Mouse (Mus musculus): ENCODE data around the gene Socs3. TPM values are rescaled to one million over a fixed set of nuclear protein-coding genes. Genes with fewer than 3 reads are reported as not detected.

The Socs3 gene
- polyA plus RNA-seq, 1 experiment from 2014 or later = 7.2 TPM

DNA sequence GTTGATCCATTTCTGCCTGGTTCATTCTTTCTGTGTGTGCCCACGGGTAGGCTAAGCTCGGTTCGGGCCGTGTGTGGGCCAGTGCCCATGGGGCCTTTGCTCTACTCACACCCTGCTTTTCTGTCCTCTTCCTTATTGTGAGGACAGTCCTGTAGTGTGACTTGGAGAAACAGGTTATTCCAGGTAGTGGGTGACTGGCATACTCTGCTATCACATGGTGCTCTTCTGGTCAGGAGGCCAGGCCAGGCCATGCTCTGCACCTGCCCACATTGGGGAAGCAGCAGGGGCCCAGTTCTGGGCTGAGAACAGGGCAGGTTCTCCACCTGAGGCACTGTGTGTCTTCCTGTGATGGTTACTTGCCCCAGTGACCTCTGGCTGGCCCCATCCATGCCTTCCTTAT lies 28.5 kb upstream of the Socs3 start:
- WGBS = 96% methylated on average over 4 of the region's 4 CpGs
- Histone ChIP-seq H3K4me2 (ENCODE audit: low read length) (no peak overlapping the region), H3K4me1 (ENCODE audit: control insufficient read depth, insufficient read depth, low read length) (peaks cover 10% of the 10 kb centered on the region), H3K36me3 (ENCODE audit: control insufficient read depth, insufficient read depth, low read length) (peaks cover 17% of the 10 kb centered on the region), H3K9ac (ENCODE audit: low read depth, low read length) (no peak overlapping the region), H3K27ac (ENCODE audit: low read length) (no peak overlapping the region), H3K4me3 (ENCODE audit: low read depth, low read length) (no peak overlapping the region), H3K27me3 (ENCODE audit: control insufficient read depth, insufficient read depth, low read depth, low read length) (no peaks in the 10 kb centered on the region), H3K9me3 (replicated peaks; ENCODE audit: control insufficient read depth, low read length, poor library complexity, severe bottlenecking) (no peaks in the 10 kb centered on the region)
- no peak for ATAC-seq

DNA sequence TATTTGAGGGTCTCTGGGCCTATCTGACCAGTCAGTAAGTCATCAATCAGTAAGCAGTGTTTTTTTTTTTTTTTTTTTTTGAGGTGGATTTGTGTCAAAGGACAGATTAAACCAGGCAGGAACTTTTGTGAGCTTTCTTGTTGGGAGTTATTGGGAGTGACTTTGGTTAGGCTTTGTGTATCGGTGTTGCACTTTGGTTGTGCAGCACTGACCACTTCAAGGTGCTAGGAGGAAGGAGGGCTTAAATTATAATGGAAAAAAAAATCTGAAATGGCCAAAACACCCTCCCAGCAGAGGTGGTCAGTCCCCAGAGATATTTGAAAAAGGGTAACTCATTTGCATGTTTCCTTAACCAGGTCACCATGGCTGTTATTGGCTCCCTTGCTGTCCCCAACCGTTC lies 27.2 kb upstream of the Socs3 start:
- Histone ChIP-seq H3K4me2 (ENCODE audit: low read length) (no peak overlapping the region), H3K27ac (ENCODE audit: low read length) (no peak overlapping the region), H3K36me3 (ENCODE audit: control insufficient read depth, insufficient read depth, low read length) (peaks cover 10% of the 10 kb centered on the region; the same call in 1 of the 2 replicates), H3K4me3 (ENCODE audit: low read depth, low read length) (no peak overlapping the region), H3K27me3 (ENCODE audit: control insufficient read depth, insufficient read depth, low read depth, low read length) (no peaks in the 10 kb centered on the region), H3K9ac (ENCODE audit: low read depth, low read length) (no peak overlapping the region), H3K9me3 (replicated peaks; ENCODE audit: control insufficient read depth, low read length, poor library complexity, severe bottlenecking) (no peaks in the 10 kb centered on the region), H3K4me1 (ENCODE audit: control insufficient read depth, insufficient read depth, low read length) (peaks cover 10% of the 10 kb centered on the region)
- no peak for ATAC-seq
- 86% methylated on average over 2 of the region's 2 CpGs for WGBS

DNA sequence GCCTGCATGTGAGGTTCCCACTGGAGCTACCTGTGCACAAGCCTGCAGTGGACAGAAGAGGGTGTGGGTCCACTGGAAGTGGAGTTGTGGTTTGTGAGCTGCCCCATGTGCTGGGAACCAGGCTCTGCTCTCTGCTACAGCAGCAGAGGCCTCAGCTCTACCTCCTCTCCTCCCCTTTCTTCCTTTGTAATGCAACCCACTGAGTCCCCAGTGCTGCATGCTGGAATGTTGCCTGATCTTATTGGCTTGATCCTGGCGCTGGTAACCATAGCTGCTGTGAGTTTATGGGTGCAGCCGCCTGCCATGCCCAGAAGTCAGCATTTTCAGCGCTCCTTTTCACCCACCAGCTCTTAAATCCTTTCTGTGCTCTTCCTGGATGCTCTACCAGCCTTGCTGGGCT lies 26.2 kb upstream of the Socs3 start:
- no peak overlapping the region for H3K4me3 ChIP-seq (ENCODE audit: low read depth, low read length)
- H3K4me1 ChIP-seq (ENCODE audit: control insufficient read depth, insufficient read depth, low read length) = peaks cover 10% of the 10 kb centered on the region
- no peak overlapping the region for H3K4me2 ChIP-seq (ENCODE audit: low read length)
- ATAC-seq = no peak
- 26% methylated on average over 3 of the region's 3 CpGs for WGBS
- H3K9me3 ChIP-seq (replicated peaks; ENCODE audit: control insufficient read depth, low read length, poor library complexity, severe bottlenecking) = no peaks in the 10 kb centered on the region
- H3K36me3 ChIP-seq (ENCODE audit: control insufficient read depth, insufficient read depth, low read length) = peaks cover 4% of the 10 kb centered on the region; the same call in 1 of the 2 replicates
- no peaks in the 10 kb centered on the region for H3K27me3 ChIP-seq (ENCODE audit: control insufficient read depth, insufficient read depth, low read depth, low read length)
- no peak overlapping the region for H3K9ac ChIP-seq (ENCODE audit: low read depth, low read length)
- H3K27ac ChIP-seq (ENCODE audit: low read length) = peak overlapping the region; percentile 53; the same call in 1 of the 2 replicates

DNA sequence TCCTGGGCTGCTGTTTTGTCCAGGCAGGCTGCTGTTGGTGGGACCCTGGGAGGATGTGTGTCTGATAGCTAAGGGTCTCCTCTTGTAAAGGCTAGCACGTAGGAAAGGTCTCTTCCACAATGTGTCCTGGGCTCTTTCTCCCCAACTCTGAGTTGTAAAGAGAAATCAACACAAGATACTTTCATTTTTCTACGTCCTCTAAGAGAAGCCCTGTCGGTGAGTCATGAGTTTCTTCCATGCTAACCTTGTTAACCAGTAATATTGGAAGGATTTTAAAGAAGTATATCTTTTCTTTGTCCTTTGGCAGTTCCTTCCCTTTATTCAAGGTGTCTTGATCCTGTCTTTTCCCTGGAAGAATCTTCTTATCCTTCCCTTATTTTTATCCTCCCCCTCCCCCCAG lies 25.8 kb upstream of the Socs3 start:
- WGBS = 55% methylated on average over 3 of the region's 3 CpGs
- Histone ChIP-seq H3K4me2 (ENCODE audit: low read length) (no peak overlapping the region), H3K36me3 (ENCODE audit: control insufficient read depth, insufficient read depth, low read length) (0 out of 2 replicates have a peak, but pooled peaks cover 3% of the 10 kb centered on the region), H3K9me3 (replicated peaks; ENCODE audit: control insufficient read depth, low read length, poor library complexity, severe bottlenecking) (no peaks in the 10 kb centered on the region), H3K4me3 (ENCODE audit: low read depth, low read length) (no peak overlapping the region), H3K4me1 (ENCODE audit: control insufficient read depth, insufficient read depth, low read length) (peaks cover 10% of the 10 kb centered on the region), H3K27me3 (ENCODE audit: control insufficient read depth, insufficient read depth, low read depth, low read length) (no peaks in the 10 kb centered on the region), H3K27ac (ENCODE audit: low read length) (no peak overlapping the region; the same call in 1 of the 2 replicates), H3K9ac (ENCODE audit: low read depth, low read length) (no peak overlapping the region)
- no peak for ATAC-seq

DNA sequence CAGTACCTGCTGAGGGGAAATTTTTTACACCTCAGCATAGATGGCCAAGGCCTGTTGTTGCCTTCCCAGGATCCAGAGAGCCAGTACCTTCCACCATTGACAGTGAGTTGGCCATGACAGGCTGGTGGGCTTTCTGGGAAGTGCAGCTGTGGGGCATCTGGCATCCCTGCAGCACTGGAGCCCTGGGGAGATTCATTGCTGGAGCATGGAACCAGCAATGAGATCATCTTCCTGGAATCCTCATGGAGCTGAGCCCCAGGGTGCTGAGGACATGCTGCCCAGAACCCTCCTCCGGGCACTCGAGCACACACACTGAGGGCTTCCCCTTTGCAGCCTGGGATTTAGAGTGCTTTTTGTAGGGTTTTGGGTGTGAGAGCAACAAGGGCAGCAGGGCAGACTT lies 25.4 kb upstream of the Socs3 start:
- Histone ChIP-seq H3K4me3 (ENCODE audit: low read depth, low read length) (no peak overlapping the region), H3K4me1 (ENCODE audit: control insufficient read depth, insufficient read depth, low read length) (peaks cover 10% of the 10 kb centered on the region), H3K9ac (ENCODE audit: low read depth, low read length) (no peak overlapping the region), H3K9me3 (replicated peaks; ENCODE audit: control insufficient read depth, low read length, poor library complexity, severe bottlenecking) (no peaks in the 10 kb centered on the region), H3K36me3 (ENCODE audit: control insufficient read depth, insufficient read depth, low read length) (0 out of 2 replicates have a peak, but pooled peaks cover 3% of the 10 kb centered on the region), H3K27me3 (ENCODE audit: control insufficient read depth, insufficient read depth, low read depth, low read length) (no peaks in the 10 kb centered on the region), H3K4me2 (ENCODE audit: low read length) (no peak overlapping the region), H3K27ac (ENCODE audit: low read length) (no peak overlapping the region)
- ATAC-seq = no peak
- WGBS = 58% methylated on average over 2 of the region's 2 CpGs

DNA sequence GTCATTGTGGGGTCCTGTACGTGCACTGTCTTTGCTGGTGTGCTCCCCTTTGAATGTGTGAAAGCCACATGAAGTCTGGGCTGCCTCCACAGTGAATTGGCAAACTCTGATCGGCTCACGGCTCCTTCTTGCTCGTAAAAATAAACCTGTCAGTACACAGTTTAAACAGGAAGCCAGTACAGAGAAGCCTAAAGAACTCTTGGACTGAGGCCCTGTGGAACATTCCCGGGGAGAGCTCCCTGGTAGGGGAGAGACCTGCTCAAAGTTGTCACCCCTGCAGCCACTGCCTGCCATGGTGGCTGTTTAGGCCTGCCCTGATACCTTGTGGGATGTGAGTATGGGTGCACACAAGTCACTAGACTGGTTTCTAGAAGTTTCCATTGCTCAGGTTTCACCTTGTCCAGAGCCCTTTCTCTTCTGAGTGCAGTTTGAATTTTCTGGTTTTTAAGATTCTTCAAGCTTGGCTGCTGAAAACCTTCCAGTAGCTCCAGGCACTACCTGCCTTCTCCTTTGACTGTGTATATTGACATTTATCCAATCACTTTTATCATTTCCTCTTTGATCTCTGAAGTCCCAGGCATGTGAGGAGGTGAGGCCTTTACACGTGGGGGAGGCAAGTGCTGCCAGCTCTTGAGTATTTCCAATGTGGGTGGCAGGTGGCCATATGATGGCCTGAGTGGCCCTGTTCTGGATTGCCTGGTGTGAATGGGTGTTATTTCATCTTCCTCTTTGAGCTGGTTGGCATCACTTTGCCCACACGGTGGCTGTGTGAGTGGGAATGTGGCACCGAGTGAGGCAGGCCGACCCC lies 24.6 kb upstream of the Socs3 start:
- Histone ChIP-seq H3K27me3 (ENCODE audit: control insufficient read depth, insufficient read depth, low read depth, low read length) (no peaks in the 10 kb centered on the region), H3K4me3 (ENCODE audit: low read depth, low read length) (no peak overlapping the region), H3K9me3 (replicated peaks; ENCODE audit: control insufficient read depth, low read length, poor library complexity, severe bottlenecking) (no peaks in the 10 kb centered on the region), H3K9ac (ENCODE audit: low read depth, low read length) (no peak overlapping the region), H3K27ac (ENCODE audit: low read length) (no peak overlapping the region), H3K36me3 (ENCODE audit: control insufficient read depth, insufficient read depth, low read length) (0 out of 2 replicates have a peak, but pooled peaks cover 3% of the 10 kb centered on the region), H3K4me1 (ENCODE audit: control insufficient read depth, insufficient read depth, low read length) (peaks cover 15% of the 10 kb centered on the region), H3K4me2 (ENCODE audit: low read length) (no peak overlapping the region)
- 77% methylated on average over 9 of the region's 9 CpGs for WGBS
- ATAC-seq = no peak

DNA sequence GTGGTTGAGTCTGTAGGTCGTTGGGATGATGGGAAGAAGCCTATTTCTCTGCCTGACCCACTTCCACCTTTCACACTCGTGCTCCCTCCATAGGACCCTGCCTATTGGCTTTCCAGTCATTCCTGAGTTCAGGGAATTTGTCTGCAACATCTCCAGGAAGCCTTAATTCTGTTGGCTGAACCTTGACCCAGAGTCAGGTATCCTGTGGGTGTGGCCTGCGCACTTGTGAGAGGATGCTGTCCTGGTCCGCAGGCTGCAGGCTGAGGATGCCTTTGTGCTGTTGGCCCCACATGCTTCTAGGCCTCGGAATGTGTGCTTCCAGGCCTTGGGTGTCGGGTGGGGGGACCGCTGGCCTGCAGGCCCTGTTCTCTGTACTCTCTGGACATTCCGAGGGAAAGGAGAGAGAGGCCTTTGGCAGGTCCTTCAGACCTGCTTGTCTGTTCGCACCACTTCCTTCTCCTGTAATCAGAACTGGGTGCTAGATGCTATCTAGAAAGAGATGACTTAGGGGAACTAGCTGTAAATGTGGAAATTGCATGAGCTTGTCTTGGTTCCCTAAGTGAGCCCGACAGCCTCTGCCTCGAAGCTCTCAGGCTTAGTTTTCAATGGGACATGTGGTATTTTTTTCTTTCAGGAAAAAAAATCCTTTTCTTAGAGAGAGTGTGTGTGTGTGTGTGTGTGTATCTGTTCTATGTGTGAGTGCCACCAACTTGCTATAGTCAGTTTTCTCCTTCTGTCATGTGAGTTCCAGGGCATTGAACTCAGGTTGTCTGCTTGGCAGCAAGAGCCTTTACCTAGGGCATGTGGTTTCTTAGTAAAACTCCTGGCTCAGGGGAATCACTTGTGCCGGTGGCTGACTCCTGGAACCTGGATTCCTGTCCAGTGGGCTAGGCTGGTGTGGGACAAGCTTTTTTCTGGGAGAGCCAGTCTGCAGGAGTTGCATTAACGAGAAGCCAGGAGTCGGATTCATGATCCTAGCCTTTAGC lies 23.6 kb upstream of the Socs3 start:
- Histone ChIP-seq H3K4me3 (ENCODE audit: low read depth, low read length) (no peak overlapping the region), H3K27me3 (ENCODE audit: control insufficient read depth, insufficient read depth, low read depth, low read length) (no peaks in the 10 kb centered on the region), H3K27ac (ENCODE audit: low read length) (no peak overlapping the region), H3K9ac (ENCODE audit: low read depth, low read length) (no peak overlapping the region), H3K36me3 (ENCODE audit: control insufficient read depth, insufficient read depth, low read length) (0 out of 2 replicates have a peak, but pooled peaks cover 3% of the 10 kb centered on the region), H3K4me2 (ENCODE audit: low read length) (no peak overlapping the region), H3K9me3 (replicated peaks; ENCODE audit: control insufficient read depth, low read length, poor library complexity, severe bottlenecking) (no peaks in the 10 kb centered on the region), H3K4me1 (ENCODE audit: control insufficient read depth, insufficient read depth, low read length) (peaks cover 17% of the 10 kb centered on the region)
- WGBS = 83% methylated on average over 14 of the region's 14 CpGs
- ATAC-seq = no peak

DNA sequence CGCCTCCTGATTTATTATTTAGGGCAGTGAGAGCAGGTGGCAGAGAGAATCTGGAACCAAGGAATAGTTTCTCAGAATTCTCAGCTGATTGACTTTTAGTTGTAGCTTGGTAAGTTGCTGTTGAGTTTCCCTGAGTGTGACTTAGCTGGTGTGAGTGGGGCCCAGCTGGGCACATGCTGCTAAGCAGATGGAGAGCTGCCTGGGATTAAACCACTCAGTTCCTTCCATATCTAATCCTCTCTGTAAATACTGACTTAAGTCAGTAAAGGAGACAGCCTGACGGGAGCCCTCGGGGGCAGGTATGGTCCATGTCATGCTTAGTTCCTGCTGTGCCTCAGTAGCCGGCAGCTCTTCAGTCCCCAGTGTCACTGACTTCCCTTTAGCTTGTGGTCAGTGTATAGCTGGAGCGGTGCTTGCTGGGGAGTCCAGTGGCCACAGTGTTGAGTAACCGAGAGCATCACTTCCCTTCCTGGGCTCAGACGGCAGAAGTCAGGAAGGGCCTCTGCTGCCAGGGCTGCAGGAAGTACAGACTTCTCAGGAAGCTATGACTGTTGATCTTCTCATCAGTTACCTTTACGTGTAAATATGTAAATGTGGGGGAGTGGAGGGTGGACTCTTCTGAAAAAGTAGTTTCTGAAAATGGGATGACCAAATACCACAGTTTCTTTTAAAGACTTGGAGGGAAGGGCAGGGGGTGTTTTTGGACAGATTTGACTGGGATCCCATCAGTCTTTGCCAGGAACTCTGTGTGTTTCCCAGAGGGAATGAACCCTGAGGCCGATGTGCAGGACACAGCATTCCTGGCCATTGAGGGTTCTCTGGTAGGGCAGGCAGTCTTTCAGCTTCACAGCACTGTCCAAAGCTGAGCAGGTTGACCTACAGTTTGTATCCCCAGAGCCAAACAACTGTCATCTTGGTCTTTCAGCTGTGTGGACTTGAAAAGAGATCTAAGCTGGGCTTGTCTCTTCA lies 21.9 kb upstream of the Socs3 start:
- WGBS = 48% methylated on average over 9 of the region's 9 CpGs
- Histone ChIP-seq H3K27me3 (ENCODE audit: control insufficient read depth, insufficient read depth, low read depth, low read length) (no peaks in the 10 kb centered on the region), H3K9ac (ENCODE audit: low read depth, low read length) (no peak overlapping the region), H3K4me1 (ENCODE audit: control insufficient read depth, insufficient read depth, low read length) (peaks cover 28% of the 10 kb centered on the region), H3K4me2 (ENCODE audit: low read length) (no peak overlapping the region), H3K36me3 (ENCODE audit: control insufficient read depth, insufficient read depth, low read length) (no peaks in the 10 kb centered on the region), H3K9me3 (replicated peaks; ENCODE audit: control insufficient read depth, low read length, poor library complexity, severe bottlenecking) (no peaks in the 10 kb centered on the region), H3K4me3 (ENCODE audit: low read depth, low read length) (no peak overlapping the region), H3K27ac (ENCODE audit: low read length) (no peak overlapping the region)
- ATAC-seq = no peak
